Mouse (Mus musculus): ENCODE data around the gene Flcn. TPM values are rescaled to one million over a fixed set of nuclear protein-coding genes. Genes with fewer than 3 reads are reported as not detected.

Gene Flcn
- total and polyA plus RNA-seq, 3 experiments: 34.9 to 60.9 (median 40.0) TPM

DNA sequence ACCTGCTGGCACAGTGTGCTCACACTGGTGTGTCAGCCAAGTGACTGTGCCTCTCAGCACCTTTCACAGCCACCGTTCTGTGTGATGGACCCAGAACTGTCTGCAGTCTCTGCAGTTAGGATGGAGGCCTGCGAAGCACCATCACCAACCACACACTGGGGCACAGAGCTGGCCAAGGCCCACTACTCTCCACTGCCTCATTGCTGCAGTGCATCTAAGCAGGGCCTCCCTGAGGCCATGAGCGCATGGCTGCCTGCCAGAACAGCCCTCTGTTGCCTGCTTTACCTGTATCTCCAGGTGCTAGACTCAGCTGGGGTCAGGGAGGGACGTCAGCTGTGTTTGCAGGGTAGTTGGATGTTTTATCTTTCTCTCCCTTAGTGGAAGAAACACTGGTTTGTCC is 65.4 kb downstream of the Flcn start:
- no peak for ATAC-seq (ENCODE audit: extremely low read depth, insufficient number of reproducible peaks, low FRiP score, poor library complexity, severe bottlenecking)
- Histone ChIP-seq H3K27me3 (ENCODE audit: insufficient read depth, low read length) (no peaks in the 10 kb centered on the region), H3K9me3 (replicated peaks) (no peaks in the 10 kb centered on the region), H3K4me1 (ENCODE audit: insufficient read depth, low read depth, low read length) (peaks cover 8% of the 10 kb centered on the region), H3K36me3 (replicated peaks) (peaks cover 81% of the 10 kb centered on the region), H3K4me3 (ENCODE audit: low read depth, low read length) (no peak overlapping the region)
- DNase-seq (ENCODE audit: low spot score): no peak
- TF ChIP-seq GATA2 (IDR thresholded peaks at IDR 0.05; ENCODE audit: borderline replicate concordance, low read depth, low read length) (no peak), GATA1 (IDR thresholded peaks at IDR 0.05; ENCODE audit: borderline replicate concordance, low read length) (no peak), CTCF (IDR thresholded peaks at IDR 0.05; ENCODE audit: low read depth, low read length) (no peak), TAL1 (conservative IDR thresholded peaks at IDR 0.05; ENCODE audit: low read depth, low read length) (no peak), POLR2AphosphoS5 (IDR thresholded peaks at IDR 0.05; ENCODE audit: insufficient replicate concordance, low read depth, low read length) (no peak)

DNA sequence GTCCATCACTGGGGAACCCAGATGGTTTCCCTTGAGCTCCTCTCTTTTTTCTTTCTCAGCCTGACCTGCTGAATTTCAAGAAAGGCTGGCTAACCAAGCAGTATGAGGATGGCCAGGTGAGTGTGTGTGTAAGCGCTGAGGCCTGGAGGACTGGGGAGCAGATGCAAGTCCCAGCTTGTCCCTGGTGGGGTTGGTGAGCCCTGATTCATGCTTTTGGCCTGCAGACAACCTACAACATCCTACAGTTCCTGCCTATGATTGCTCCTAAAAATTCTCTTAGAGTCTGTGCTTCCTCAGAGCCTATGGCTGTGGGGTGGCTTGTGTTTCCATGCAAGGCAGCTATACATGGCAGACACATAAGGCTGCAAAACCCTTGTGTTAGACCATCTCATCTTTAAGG is 66.1 kb downstream of the Flcn start:
- H3K36me3 ChIP-seq (replicated peaks): peaks cover 81% of the 10 kb centered on the region
- TF ChIP-seq GATA2 (IDR thresholded peaks at IDR 0.05; ENCODE audit: borderline replicate concordance, low read depth, low read length): no peak
- TF ChIP-seq CTCF (IDR thresholded peaks at IDR 0.05; ENCODE audit: low read depth, low read length): no peak
- no peak for TF ChIP-seq TAL1 (conservative IDR thresholded peaks at IDR 0.05; ENCODE audit: low read depth, low read length)
- no peak for TF ChIP-seq POLR2AphosphoS5 (IDR thresholded peaks at IDR 0.05; ENCODE audit: insufficient replicate concordance, low read depth, low read length)
- no peak for TF ChIP-seq GATA1 (IDR thresholded peaks at IDR 0.05; ENCODE audit: borderline replicate concordance, low read length)

DNA sequence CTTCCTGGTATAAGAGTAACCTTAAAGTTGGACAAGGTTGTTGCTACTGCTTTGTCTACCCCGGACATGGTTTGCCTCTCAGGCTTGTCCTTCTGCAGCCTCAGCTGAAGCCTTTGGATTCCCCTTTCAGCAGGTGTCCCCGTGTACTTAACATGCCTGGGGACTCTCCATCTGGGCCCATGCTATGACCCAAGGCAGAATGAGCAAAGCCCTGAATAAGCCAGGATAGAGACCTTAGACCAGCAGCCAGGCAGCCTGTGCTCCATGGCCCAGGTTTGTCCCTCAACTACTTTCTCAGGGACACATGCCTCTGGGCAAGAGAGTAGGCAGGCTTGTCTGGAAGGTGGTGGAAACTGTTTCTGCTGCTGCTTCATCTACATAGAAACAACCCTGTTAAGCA is 66.5 kb downstream of the Flcn start:
- H3K4me3 ChIP-seq (ENCODE audit: low read depth, low read length): no peak overlapping the region
- TF ChIP-seq POLR2AphosphoS5 (IDR thresholded peaks at IDR 0.05; ENCODE audit: insufficient replicate concordance, low read depth, low read length): no peak
- TF ChIP-seq TAL1 (conservative IDR thresholded peaks at IDR 0.05; ENCODE audit: low read depth, low read length): no peak
- no peak for TF ChIP-seq GATA2 (IDR thresholded peaks at IDR 0.05; ENCODE audit: borderline replicate concordance, low read depth, low read length)
- no peak for TF ChIP-seq CTCF (IDR thresholded peaks at IDR 0.05; ENCODE audit: low read depth, low read length)
- TF ChIP-seq GATA1 (IDR thresholded peaks at IDR 0.05; ENCODE audit: borderline replicate concordance, low read length): no peak
- ATAC-seq (ENCODE audit: extremely low read depth, insufficient number of reproducible peaks, low FRiP score, poor library complexity, severe bottlenecking): no peak
- peaks cover 12% of the 10 kb centered on the region for H3K4me1 ChIP-seq (ENCODE audit: insufficient read depth, low read depth, low read length)
- peaks cover 82% of the 10 kb centered on the region for H3K36me3 ChIP-seq (replicated peaks)
- no peaks in the 10 kb centered on the region for H3K9me3 ChIP-seq (replicated peaks)
- no peaks in the 10 kb centered on the region for H3K27me3 ChIP-seq (ENCODE audit: insufficient read depth, low read length)
- no peak for DNase-seq (ENCODE audit: low spot score)

More for the DNA sequence above, 66.1 kb downstream of the Flcn start:
- Histone ChIP-seq H3K9me3 (replicated peaks) (no peaks in the 10 kb centered on the region), H3K4me3 (ENCODE audit: low read depth, low read length) (no peak overlapping the region), H3K4me1 (ENCODE audit: insufficient read depth, low read depth, low read length) (peaks cover 12% of the 10 kb centered on the region), H3K27me3 (ENCODE audit: insufficient read depth, low read length) (no peaks in the 10 kb centered on the region)
- no peak for DNase-seq (ENCODE audit: low spot score)
- ATAC-seq (ENCODE audit: extremely low read depth, insufficient number of reproducible peaks, low FRiP score, poor library complexity, severe bottlenecking): no peak

DNA sequence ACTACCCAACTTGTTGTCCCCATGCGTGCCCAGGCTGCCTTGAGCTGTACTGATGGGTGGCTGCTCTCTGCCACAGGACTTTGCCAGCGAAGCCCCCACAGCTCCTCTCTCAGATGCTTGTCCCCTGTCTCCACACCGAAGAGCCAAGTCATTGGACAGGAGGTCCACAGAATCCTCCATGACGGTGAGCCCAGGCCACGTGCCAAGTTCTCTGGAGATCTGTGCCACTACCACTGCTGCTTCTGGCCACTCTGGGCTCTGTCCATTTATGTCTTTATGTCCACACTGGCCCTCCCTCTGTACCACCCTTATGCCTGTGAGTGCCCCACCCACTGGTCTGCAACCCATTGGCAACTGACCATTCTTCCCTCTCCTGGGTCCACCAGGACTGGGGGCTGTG is 67.9 kb downstream of the Flcn start:
- H3K36me3 ChIP-seq (replicated peaks): peaks cover 89% of the 10 kb centered on the region

More for the DNA sequence above, 67.9 kb downstream of the Flcn start:
- Histone ChIP-seq H3K4me3 (ENCODE audit: low read depth, low read length) (no peak overlapping the region), H3K9me3 (replicated peaks) (no peaks in the 10 kb centered on the region), H3K27me3 (ENCODE audit: insufficient read depth, low read length) (no peaks in the 10 kb centered on the region), H3K4me1 (ENCODE audit: insufficient read depth, low read depth, low read length) (peaks cover 12% of the 10 kb centered on the region)
- DNase-seq (ENCODE audit: low spot score): no peak
- no peak for ATAC-seq (ENCODE audit: extremely low read depth, insufficient number of reproducible peaks, low FRiP score, poor library complexity, severe bottlenecking)
- no peak for TF ChIP-seq POLR2AphosphoS5 (IDR thresholded peaks at IDR 0.05; ENCODE audit: insufficient replicate concordance, low read depth, low read length)
- no peak for TF ChIP-seq TAL1 (conservative IDR thresholded peaks at IDR 0.05; ENCODE audit: low read depth, low read length)
- no peak for TF ChIP-seq CTCF (IDR thresholded peaks at IDR 0.05; ENCODE audit: low read depth, low read length)
- TF ChIP-seq GATA2 (IDR thresholded peaks at IDR 0.05; ENCODE audit: borderline replicate concordance, low read depth, low read length): no peak
- no peak for TF ChIP-seq GATA1 (IDR thresholded peaks at IDR 0.05; ENCODE audit: borderline replicate concordance, low read length)

Other genes starting within 250 kb of the Flcn start
- gene Olfr222, start 233.8 kb downstream of the Flcn start, total RNA-seq (2014; fragmentation: Nextera tagmentation): not detected in 2 replicates
- not detected in 2 replicates for gene Olfr222, start 233.8 kb downstream of the Flcn start, total RNA-seq (2017)
- not detected in 2 replicates for gene Olfr222, start 233.8 kb downstream of the Flcn start, polyA plus RNA-seq (2012)
- not detected in 2 replicates for gene Olfr223, start 216.7 kb downstream of the Flcn start, total RNA-seq (2014; fragmentation: Nextera tagmentation)
- not detected in 2 replicates for gene Olfr223, start 216.7 kb downstream of the Flcn start, total RNA-seq (2017)
- not detected in 2 replicates for gene Olfr223, start 216.7 kb downstream of the Flcn start, polyA plus RNA-seq (2012)
- 27.6 and 32.2 TPM in 2 replicates for gene Mprip, start 148.7 kb downstream of the Flcn start, total RNA-seq (2014; fragmentation: Nextera tagmentation)
- gene Mprip, start 148.7 kb downstream of the Flcn start, total RNA-seq (2017): 55.8 and 60.1 TPM in 2 replicates
- gene Mprip, start 148.7 kb downstream of the Flcn start, polyA plus RNA-seq (2012): 43.3 and 43.4 TPM in 2 replicates
- gene Pld6, start 22.4 kb downstream of the Flcn start, total RNA-seq (2014; fragmentation: Nextera tagmentation): not detected in 2 replicates
- not detected in 2 replicates for gene Pld6, start 22.4 kb downstream of the Flcn start, total RNA-seq (2017)
- gene Pld6, start 22.4 kb downstream of the Flcn start, polyA plus RNA-seq (2012): not detected in 2 replicates
- 14.0 and 15.7 TPM in 2 replicates for gene Nt5m, start 29.4 kb upstream of the Flcn start, total RNA-seq (2014; fragmentation: Nextera tagmentation)
- gene Nt5m, start 29.4 kb upstream of the Flcn start, total RNA-seq (2017): 19.3 and 20.2 TPM in 2 replicates
- 11.7 and 14.0 TPM in 2 replicates for gene Nt5m, start 29.4 kb upstream of the Flcn start, polyA plus RNA-seq (2012)
- 157 and 165 TPM in 2 replicates for gene Cops3, start 29.8 kb upstream of the Flcn start, total RNA-seq (2014; fragmentation: Nextera tagmentation)
- gene Cops3, start 29.8 kb upstream of the Flcn start, total RNA-seq (2017): 231 and 247 TPM in 2 replicates
- 15.2 and 20.8 TPM in 2 replicates for gene Cops3, start 29.8 kb upstream of the Flcn start, polyA plus RNA-seq (2012)
- 11.8 and 13.7 TPM in 2 replicates for gene Med9, start 138.2 kb upstream of the Flcn start, total RNA-seq (2014; fragmentation: Nextera tagmentation)
- 23.2 and 25.9 TPM in 2 replicates for gene Med9, start 138.2 kb upstream of the Flcn start, total RNA-seq (2017)
- 59.5 and 72.7 TPM in 2 replicates for gene Med9, start 138.2 kb upstream of the Flcn start, polyA plus RNA-seq (2012)
- not detected in 2 replicates for gene Rasd1, start 154.9 kb upstream of the Flcn start, total RNA-seq (2014; fragmentation: Nextera tagmentation)
- gene Rasd1, start 154.9 kb upstream of the Flcn start, total RNA-seq (2017): 0.22 TPM in 1 of 2 replicates, not detected in the other
- gene Rasd1, start 154.9 kb upstream of the Flcn start, polyA plus RNA-seq (2012): not detected in 2 replicates
- gene Pemt, start 236.5 kb upstream of the Flcn start, total RNA-seq (2014; fragmentation: Nextera tagmentation): 2.8 and 7.9 TPM in 2 replicates
- gene Pemt, start 236.5 kb upstream of the Flcn start, total RNA-seq (2017): 3.0 and 3.8 TPM in 2 replicates
- 1.9 and 6.5 TPM in 2 replicates for gene Pemt, start 236.5 kb upstream of the Flcn start, polyA plus RNA-seq (2012)

Data from G1E (cell line).